Mouse (Mus musculus) midbrain, embryonic 11.5 days (tissue): Measurements from ENCODE around the gene Klf5. TPM values are rescaled to one million over a fixed set of nuclear protein-coding genes. Genes with fewer than 3 reads are reported as not detected.
A peak's percentile ranks its signal among the peaks of the same experiment; 100 is the strongest.

Experiments used
- ATAC-seq: fragments of 200-750 bp; cut with Nextera tagmentation; 2 replicates; pipeline ENCODE4 v1.8.0; 2017; ENCODE audit warnings: moderate TSS enrichment, moderate library complexity; ENCODE audit not compliant: low FRiP score
- DNase-seq: peaks from one replicate; pipeline ENCODE4 v3.0.0; 2015; ENCODE audit warnings: low spot score; ENCODE audit errors: missing footprints
- H3K27ac ChIP-seq: fragments of 300-500 bp; sonication (generic); 2 replicates; pipeline ENCODE4 v1.5.1; 2014; ENCODE audit warnings: low read depth, low read length
- H3K27me3 ChIP-seq: fragments of 300-500 bp; sonication (generic); 2 replicates; pipeline ENCODE4 v1.6.1; 2014; ENCODE audit warnings: mild to moderate bottlenecking, low read length, moderate library complexity, mixed read lengths; ENCODE audit not compliant: control insufficient read depth, insufficient read depth
- H3K36me3 ChIP-seq: fragments of 300-500 bp; sonication (generic); 2 replicates; pipeline ENCODE4 v1.6.1; 2014; ENCODE audit warnings: mild to moderate bottlenecking, low read length, moderate library complexity, mixed read lengths; ENCODE audit not compliant: control insufficient read depth, insufficient read depth
- H3K4me1 ChIP-seq: fragments of 300-500 bp; sonication (generic); 2 replicates; pipeline ENCODE4 v1.6.1; 2014; ENCODE audit warnings: low read length; ENCODE audit not compliant: control insufficient read depth, insufficient read depth
- H3K4me2 ChIP-seq: fragments of 300-500 bp; sonication (generic); 2 replicates; pipeline ENCODE4 v1.6.1; 2014; ENCODE audit warnings: mild to moderate bottlenecking, moderate library complexity
- H3K4me3 ChIP-seq: fragments of 300-500 bp; sonication (generic); 2 replicates; pipeline ENCODE4 v1.5.1; 2014; ENCODE audit warnings: low read depth, low read length
- H3K9ac ChIP-seq: fragments of 300-500 bp; sonication (generic); 2 replicates; pipeline ENCODE4 v1.6.1; 2014; ENCODE audit warnings: low read length
- H3K9me3 ChIP-seq: fragments of 300-500 bp; sonication (generic); 2 replicates; pipeline ENCODE4 v1.6.1; 2016; ENCODE audit warnings: low read length; ENCODE audit not compliant: control insufficient read depth
- WGBS: fragments of 180-500 bp; shearing (Covaris S2); extraction: QIAGEN DNeasy Blood & Tissue Kit; methylation state at CpG from one replicate; pipeline ENCODE4 v1.1.7; 2014; 5-methylcytosine and 5-hydroxymethylcytosine counted together
- polyA plus RNA-seq: library from polyadenylated mRNA; unstranded; fragments of >200 nt; fragmentation: Nextera tagmentation; extraction: Ambion mirVana; gene quantifications from 2 replicates; pipeline ENCODE4 v1.2.1, GENCODE M21; 2014

Klf5 gene
- polyA plus RNA-seq, 1 experiment from 2014 or later = 2.9 TPM

GRCm38 (mm10) chr14:99280399-99280798, 18.1 kb upstream of the Klf5 start:
- no peak overlapping the region for H3K4me2 ChIP-seq
- no peaks in the 10 kb centered on the region for H3K36me3 ChIP-seq
- no peak overlapping the region for H3K9ac ChIP-seq
- ATAC-seq (no peak), DNase-seq (no peak)
- no peak overlapping the region for H3K27ac ChIP-seq
- H3K27me3 ChIP-seq = peaks cover 12% of the 10 kb centered on the region
- WGBS = 90% methylated on average over 5 of the region's 5 CpGs
- H3K4me3 ChIP-seq = no peak overlapping the region
- no peaks in the 10 kb centered on the region for H3K9me3 ChIP-seq
- peaks cover 6% of the 10 kb centered on the region; the same call in 1 of the 2 replicates for H3K4me1 ChIP-seq

DNA sequence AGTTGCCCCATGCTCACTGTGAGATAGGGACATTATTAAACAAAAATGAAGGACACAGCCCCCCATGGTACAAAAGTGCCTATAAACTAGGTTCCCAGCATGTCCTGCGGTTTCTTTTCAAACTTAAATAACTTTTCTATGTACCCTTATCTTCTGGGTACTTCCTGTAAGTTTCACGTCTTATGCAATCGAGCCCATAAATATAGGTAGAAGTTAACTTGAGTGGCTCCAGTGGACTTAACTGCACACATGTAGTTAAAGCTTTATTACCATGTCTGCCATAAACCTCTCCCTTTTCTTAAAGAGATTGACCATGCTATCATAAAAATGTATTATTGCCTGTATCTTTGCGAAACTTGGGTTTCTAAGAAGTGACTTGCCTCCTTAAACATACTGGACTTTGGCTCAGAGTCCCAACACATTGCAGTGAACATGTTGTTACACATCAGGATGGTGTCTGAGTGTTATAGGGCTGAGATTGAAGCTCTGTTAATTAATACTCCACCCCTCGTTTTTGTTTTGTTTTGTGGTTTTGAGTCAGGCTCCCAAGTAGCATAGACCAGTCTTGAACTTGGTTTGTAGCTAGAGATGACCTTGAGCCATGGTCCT, 17.6 kb upstream of the Klf5 start:
- DNase-seq = no peak
- H3K27me3 ChIP-seq = peaks cover 10% of the 10 kb centered on the region
- no peak for ATAC-seq
- H3K27ac ChIP-seq = no peak overlapping the region
- H3K4me2 ChIP-seq = no peak overlapping the region
- no peak overlapping the region for H3K9ac ChIP-seq
- no peaks in the 10 kb centered on the region for H3K9me3 ChIP-seq
- 87% methylated on average over 5 of the region's 5 CpGs for WGBS
- H3K4me3 ChIP-seq = no peak overlapping the region
- H3K36me3 ChIP-seq = no peaks in the 10 kb centered on the region
- peaks cover 6% of the 10 kb centered on the region; the same call in 1 of the 2 replicates for H3K4me1 ChIP-seq

DNA sequence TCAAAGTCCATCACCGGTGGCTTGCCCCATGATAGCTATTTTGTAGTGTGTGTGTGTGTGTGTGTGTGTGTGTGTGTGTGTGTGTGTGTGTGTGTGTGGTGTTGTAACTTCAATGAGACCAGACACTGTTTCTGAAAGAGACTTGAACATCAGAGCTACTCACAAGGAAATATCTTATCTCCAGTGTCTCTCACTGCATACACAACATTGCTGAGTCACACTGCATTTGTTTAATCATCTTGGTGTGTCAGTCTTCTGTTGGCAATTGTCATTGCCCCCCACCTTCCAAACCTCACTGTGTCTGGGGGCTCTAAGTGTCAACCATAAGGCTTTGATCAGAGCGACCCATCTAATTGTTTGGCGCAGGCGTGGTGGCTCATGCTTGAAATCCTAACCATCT, 13.0 kb upstream of the Klf5 start:
- H3K4me3 ChIP-seq = no peak overlapping the region
- H3K27me3 ChIP-seq = no peaks in the 10 kb centered on the region; the same call in 1 of the 2 replicates
- DNase-seq = no peak
- H3K27ac ChIP-seq = no peak overlapping the region
- H3K36me3 ChIP-seq = no peaks in the 10 kb centered on the region
- H3K9ac ChIP-seq = no peak overlapping the region
- H3K9me3 ChIP-seq = no peaks in the 10 kb centered on the region
- no peak overlapping the region for H3K4me2 ChIP-seq
- no peak for ATAC-seq
- WGBS = 93% methylated on average over 4 of the region's 4 CpGs
- H3K4me1 ChIP-seq = no peaks in the 10 kb centered on the region

GRCm38 (mm10) chr14:99292176-99292575, 6.3 kb upstream of the Klf5 start:
- H3K9me3 ChIP-seq = no peaks in the 10 kb centered on the region
- no peak for DNase-seq
- H3K9ac ChIP-seq = no peak overlapping the region
- no peak for ATAC-seq
- no peak overlapping the region for H3K4me2 ChIP-seq
- 97% methylated on average over 5 of the region's 5 CpGs for WGBS
- H3K4me3 ChIP-seq = no peak overlapping the region
- H3K4me1 ChIP-seq = no peaks in the 10 kb centered on the region
- H3K36me3 ChIP-seq = no peaks in the 10 kb centered on the region
- no peak overlapping the region for H3K27ac ChIP-seq
- no peaks in the 10 kb centered on the region; the same call in 1 of the 2 replicates for H3K27me3 ChIP-seq

DNA sequence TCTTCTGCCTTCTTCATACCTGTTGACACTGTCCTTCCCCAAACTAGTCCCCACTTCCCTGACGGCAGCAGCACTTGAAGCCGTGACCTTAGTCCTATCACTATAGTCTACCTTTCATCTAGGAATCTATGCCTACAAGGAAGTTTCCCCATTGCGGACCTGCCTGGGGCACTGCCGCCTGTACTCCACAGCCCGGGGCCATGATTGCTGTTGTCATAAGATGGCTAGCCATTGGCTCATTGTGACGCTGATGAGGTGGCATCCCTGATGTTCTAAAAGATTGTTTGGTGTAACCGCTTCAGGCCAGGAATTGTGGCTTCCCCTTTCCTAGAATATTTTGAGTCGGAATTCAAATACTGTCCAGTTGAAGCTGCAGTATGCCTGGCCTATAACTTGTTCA, 4.1 kb upstream of the Klf5 start:
- 90% methylated on average over 8 of the region's 8 CpGs for WGBS
- H3K4me1 ChIP-seq = no peaks in the 10 kb centered on the region; the same call in 1 of the 2 replicates
- no peak for ATAC-seq

GRCm38 (mm10) chr14:99295606-99296341, 2.7 kb upstream of the Klf5 start:
- WGBS = 65% methylated on average over 15 of the region's 15 CpGs
- ATAC-seq = no peak
- DNase-seq = no peak
- no peak overlapping the region for H3K9ac ChIP-seq
- H3K4me1 ChIP-seq = no peaks in the 10 kb centered on the region; the same call in 1 of the 2 replicates
- no peak overlapping the region for H3K27ac ChIP-seq
- no peaks in the 10 kb centered on the region for H3K36me3 ChIP-seq
- peaks cover 23% of the 10 kb centered on the region for H3K27me3 ChIP-seq
- no peak overlapping the region for H3K4me3 ChIP-seq
- H3K4me2 ChIP-seq = no peak overlapping the region
- no peaks in the 10 kb centered on the region for H3K9me3 ChIP-seq

More for the DNA sequence above, 4.1 kb upstream of the Klf5 start:
- H3K4me3 ChIP-seq = no peak overlapping the region
- no peak overlapping the region for H3K27ac ChIP-seq
- no peak overlapping the region for H3K9ac ChIP-seq
- no peaks in the 10 kb centered on the region for H3K36me3 ChIP-seq
- H3K4me2 ChIP-seq = no peak overlapping the region
- DNase-seq = no peak
- H3K27me3 ChIP-seq = peaks cover 13% of the 10 kb centered on the region
- H3K9me3 ChIP-seq = no peaks in the 10 kb centered on the region

DNA sequence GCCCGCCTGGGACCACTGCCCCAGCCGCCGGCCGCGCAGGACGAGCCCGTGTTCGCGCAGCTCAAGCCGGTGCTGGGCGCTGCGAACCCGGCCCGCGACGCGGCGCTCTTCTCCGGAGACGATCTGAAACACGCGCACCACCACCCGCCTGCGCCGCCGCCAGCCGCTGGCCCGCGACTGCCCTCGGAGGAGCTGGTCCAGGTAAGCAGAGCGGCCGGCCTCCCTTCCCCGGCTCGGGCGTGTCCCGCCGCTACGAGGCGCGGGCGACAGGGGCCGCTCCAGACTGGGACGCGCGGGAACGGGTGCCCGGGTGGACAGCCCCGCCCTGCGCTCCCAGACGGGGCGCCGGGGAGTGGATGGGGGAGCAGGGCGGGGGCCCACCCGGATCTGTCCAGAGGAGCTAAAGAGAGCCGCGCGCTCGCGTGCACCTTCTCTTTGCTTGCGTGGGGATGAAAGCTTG, 561 bp downstream of the Klf5 start:
- WGBS = under 1% methylated on average over 42 of the region's 60 CpGs
- no peak for DNase-seq
- Histone ChIP-seq H3K36me3 (no peaks in the 10 kb centered on the region), H3K9ac (peak overlapping the region; percentile 63), H3K27ac (no peak overlapping the region), H3K4me1 (no peaks in the 10 kb centered on the region; the same call in 1 of the 2 replicates), H3K4me3 (peak overlapping the region; percentile 66), H3K4me2 (peak overlapping the region; percentile 94), H3K9me3 (no peaks in the 10 kb centered on the region), H3K27me3 (peaks cover 34% of the 10 kb centered on the region)
- ATAC-seq = peak; percentile 87

DNA sequence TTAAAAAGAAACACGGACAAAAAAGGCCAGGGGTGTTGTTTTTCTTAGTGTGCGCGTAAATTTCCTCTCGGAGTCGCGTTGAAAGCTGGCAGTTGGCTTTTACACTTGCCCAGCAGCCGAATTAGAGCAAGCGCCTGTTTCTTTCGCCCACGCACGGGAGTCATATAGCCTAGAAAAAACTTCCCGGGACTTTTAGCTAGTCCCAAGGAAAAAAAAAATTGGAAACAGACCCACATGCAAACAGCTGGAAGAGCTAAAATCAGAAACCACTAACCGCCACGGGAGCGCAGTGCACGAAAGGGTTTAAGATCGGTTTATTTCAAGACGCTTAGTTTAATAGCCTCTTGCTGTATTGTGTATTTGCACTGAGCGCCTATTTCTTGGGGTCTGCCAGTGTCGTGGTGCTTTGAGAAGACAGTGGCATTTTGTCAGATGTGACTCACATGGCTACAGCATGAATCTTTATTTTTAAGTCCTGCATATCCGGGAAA, 1.3 kb downstream of the Klf5 start:
- peaks cover 4% of the 10 kb centered on the region; the same call in 1 of the 2 replicates for H3K4me1 ChIP-seq
- no peaks in the 10 kb centered on the region for H3K36me3 ChIP-seq
- peak overlapping the region; percentile 94 for H3K4me2 ChIP-seq
- peak; percentile 94 for DNase-seq
- peak overlapping the region; percentile 66 for H3K4me3 ChIP-seq
- no peak for ATAC-seq
- H3K9me3 ChIP-seq = no peaks in the 10 kb centered on the region
- peak overlapping the region; percentile 63; the same call in 1 of the 2 replicates for H3K9ac ChIP-seq
- no peak overlapping the region for H3K27ac ChIP-seq
- WGBS = 8% methylated on average over 21 of the region's 21 CpGs
- H3K27me3 ChIP-seq = peaks cover 34% of the 10 kb centered on the region

DNA sequence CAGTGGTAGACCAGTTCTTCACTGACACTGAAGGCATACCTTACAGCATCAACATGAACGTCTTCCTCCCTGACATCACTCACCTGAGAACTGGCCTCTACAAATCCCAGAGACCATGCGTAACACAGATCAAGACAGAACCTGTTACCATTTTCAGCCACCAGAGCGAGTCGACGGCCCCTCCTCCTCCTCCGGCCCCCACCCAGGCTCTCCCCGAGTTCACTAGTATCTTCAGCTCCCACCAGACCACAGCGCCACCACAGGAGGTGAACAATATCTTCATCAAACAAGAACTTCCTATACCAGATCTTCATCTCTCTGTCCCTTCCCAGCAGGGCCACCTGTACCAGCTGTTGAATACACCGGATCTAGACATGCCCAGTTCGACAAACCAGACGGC, 3.0 kb downstream of the Klf5 start:
- H3K36me3 ChIP-seq = no peaks in the 10 kb centered on the region
- DNase-seq = no peak
- H3K27me3 ChIP-seq = peaks cover 34% of the 10 kb centered on the region
- H3K27ac ChIP-seq = no peak overlapping the region
- WGBS = 58% methylated on average over 11 of the region's 11 CpGs
- H3K9ac ChIP-seq = no peak overlapping the region
- ATAC-seq = no peak
- H3K4me2 ChIP-seq = no peak overlapping the region
- H3K4me3 ChIP-seq = no peak overlapping the region
- H3K4me1 ChIP-seq = peaks cover 4% of the 10 kb centered on the region; the same call in 1 of the 2 replicates
- H3K9me3 ChIP-seq = no peaks in the 10 kb centered on the region
